Mouse (Mus musculus): ENCODE data around the gene Paqr6. TPM values are rescaled to one million over a fixed set of nuclear protein-coding genes. Genes with fewer than 3 reads are reported as not detected.
"Not testable (repeated sequence)": the region's sequence is repeated elsewhere in the genome, so short reads cannot be mapped to it uniquely, and the experiment has no call there.

Paqr6 gene
- total RNA-seq, 1 experiment, result 1.6 TPM

DNA sequence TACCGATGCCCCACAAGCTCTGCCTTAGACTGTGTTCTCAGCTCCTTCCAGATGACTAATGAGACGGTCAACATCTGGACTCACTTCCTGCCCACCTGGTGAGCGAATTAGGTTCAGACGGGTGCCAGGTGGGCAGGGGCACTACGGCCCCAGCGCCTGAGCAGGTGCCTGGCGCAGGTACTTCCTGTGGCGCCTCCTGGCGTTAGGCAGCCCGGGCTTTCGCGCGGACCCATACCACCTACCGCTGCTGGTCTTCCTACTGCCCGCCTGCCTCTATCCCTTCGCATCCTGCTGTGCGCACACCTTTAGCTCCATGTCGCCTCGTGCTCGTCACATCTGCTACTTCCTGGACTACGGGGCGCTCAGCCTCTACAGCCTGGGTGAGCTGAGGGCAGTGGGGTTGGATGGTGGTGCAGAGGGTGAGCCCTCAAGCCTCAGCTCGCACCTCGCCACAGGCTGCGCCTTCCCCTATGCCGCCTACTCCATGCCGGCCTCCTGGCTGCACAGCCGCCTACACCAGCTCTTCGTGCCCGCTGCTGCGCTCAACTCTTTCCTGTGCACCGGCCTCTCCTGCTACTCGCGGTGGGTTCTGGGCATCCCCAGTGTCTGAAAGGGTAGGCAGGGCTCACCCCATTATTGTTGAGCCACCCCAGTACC lies 1.4 kb downstream of the Paqr6 start:
- no peak for DNase-seq (ENCODE audit: low read depth, low spot score)
- Histone ChIP-seq H3K9me3 (ENCODE audit: control insufficient read depth, insufficient read depth, low read depth, low read length) (0 out of 2 replicates have a peak, but pooled peaks cover 2% of the 10 kb centered on the region), H3K4me3 (ENCODE audit: insufficient read depth in 1 of 2, low read depth in 1 of 2, low read length in 2 of 2, poor library complexity in 1 of 2, severe bottlenecking in 1 of 2) (peak overlapping the region; percentile 46 to 57; a peak in 2 of 4 replicates), H3K36me3 (ENCODE audit: control insufficient read depth, insufficient read depth, low read length, poor library complexity, severe bottlenecking) (peaks cover 16% of the 10 kb centered on the region), H3K27ac (ENCODE audit: insufficient read depth, low read depth, low read length, poor library complexity, severe bottlenecking) (no peak overlapping the region), H3K9ac (ENCODE audit: insufficient read depth, low read depth, low read length, poor library complexity, severe bottlenecking) (peak overlapping the region; percentile 46; the same call in 1 of the 2 replicates), H3K4me1 (ENCODE audit: control insufficient read depth in 2 of 2, insufficient read depth in 2 of 2, low read length in 2 of 2, poor library complexity in 1 of 2) (peaks cover 0 to 16% of the 10 kb centered on the region in 2 experiments; a peak in 2 of 4 replicates)
- no peak for TF ChIP-seq MAFK (IDR thresholded peaks at IDR 0.05; ENCODE audit: insufficient read depth, low read depth, low read length)
- in situ Hi-C loops (cut with MboI; ENCODE audit: low sequenced_read_pairs in 2 of 2, unreplicated experiment in 2 of 2), result no loop called here

DNA sequence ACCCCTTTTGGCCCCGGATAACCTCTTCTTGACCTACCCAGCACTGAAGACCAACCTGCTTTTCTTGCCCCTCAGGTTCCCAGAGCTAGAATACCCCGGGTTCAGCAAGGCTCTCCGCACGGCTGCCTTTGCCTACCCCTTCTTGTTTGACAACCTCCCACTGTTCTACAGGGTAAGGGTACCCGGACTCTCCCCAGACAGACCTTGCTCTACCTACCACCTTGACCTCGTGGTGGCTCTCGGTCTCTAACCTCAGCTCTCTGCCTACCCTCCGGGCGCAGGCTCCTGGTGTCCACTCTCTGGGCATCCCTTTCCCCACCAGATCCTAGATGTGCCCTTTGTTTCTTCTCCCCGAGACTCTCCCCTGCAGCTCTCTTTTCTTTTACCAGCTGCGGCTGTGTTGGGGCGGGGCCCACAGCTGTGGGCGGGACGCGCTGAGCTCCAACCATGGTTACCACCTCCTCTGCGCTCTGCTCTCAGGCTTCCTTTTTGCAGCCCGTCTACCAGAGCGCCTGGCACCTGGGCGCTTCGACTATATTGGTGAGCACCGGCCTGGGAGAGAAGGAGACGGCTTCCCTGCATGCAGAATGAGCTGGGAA lies 2.5 kb downstream of the Paqr6 start:
- peaks cover 0 to 16% of the 10 kb centered on the region in 2 experiments; a peak in 2 of 4 replicates for H3K4me1 ChIP-seq (ENCODE audit: control insufficient read depth in 2 of 2, insufficient read depth in 2 of 2, low read length in 2 of 2, poor library complexity in 1 of 2)
- H3K9me3 ChIP-seq (ENCODE audit: control insufficient read depth, insufficient read depth, low read depth, low read length); DNase-seq (ENCODE audit: low read depth, low spot score); H3K4me3 ChIP-seq (ENCODE audit: insufficient read depth in 1 of 2, low read depth in 1 of 2, low read length in 2 of 2, poor library complexity in 1 of 2, severe bottlenecking in 1 of 2); in situ Hi-C loops (cut with MboI; ENCODE audit: low sequenced_read_pairs in 2 of 2, unreplicated experiment in 2 of 2); H3K9ac ChIP-seq (ENCODE audit: insufficient read depth, low read depth, low read length, poor library complexity, severe bottlenecking); H3K27ac ChIP-seq (ENCODE audit: insufficient read depth, low read depth, low read length, poor library complexity, severe bottlenecking); H3K36me3 ChIP-seq (ENCODE audit: control insufficient read depth, insufficient read depth, low read length, poor library complexity, severe bottlenecking): not testable (repeated sequence)

DNA sequence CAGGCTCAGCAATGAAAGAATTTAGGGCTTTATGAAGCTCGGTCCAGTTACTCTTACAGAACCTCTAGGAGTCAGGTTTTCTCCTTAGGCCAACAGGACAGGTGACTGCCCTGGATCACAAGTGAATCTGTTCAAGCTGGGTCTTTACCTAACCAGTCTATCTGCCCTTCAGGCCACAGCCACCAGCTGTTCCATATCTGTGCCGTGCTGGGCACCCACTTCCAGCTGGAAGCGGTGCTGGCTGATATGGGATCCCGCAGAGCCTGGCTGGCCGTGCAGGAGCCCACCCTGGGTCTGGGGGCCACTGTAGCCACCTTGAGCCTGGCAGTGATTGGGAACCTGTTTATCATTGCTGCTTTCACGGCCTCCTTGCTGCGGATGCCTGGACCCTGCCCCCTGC lies 3.1 kb downstream of the Paqr6 start:
- H3K4me3 ChIP-seq (ENCODE audit: insufficient read depth in 1 of 2, low read depth in 1 of 2, low read length in 2 of 2, poor library complexity in 1 of 2, severe bottlenecking in 1 of 2); DNase-seq (ENCODE audit: low read depth, low spot score); H3K27ac ChIP-seq (ENCODE audit: insufficient read depth, low read depth, low read length, poor library complexity, severe bottlenecking); H3K9ac ChIP-seq (ENCODE audit: insufficient read depth, low read depth, low read length, poor library complexity, severe bottlenecking); H3K9me3 ChIP-seq (ENCODE audit: control insufficient read depth, insufficient read depth, low read depth, low read length); H3K36me3 ChIP-seq (ENCODE audit: control insufficient read depth, insufficient read depth, low read length, poor library complexity, severe bottlenecking); in situ Hi-C loops (cut with MboI; ENCODE audit: low sequenced_read_pairs in 2 of 2, unreplicated experiment in 2 of 2): not testable (repeated sequence)
- peaks cover 0 to 16% of the 10 kb centered on the region in 2 experiments; a peak in 2 of 4 replicates for H3K4me1 ChIP-seq (ENCODE audit: control insufficient read depth in 2 of 2, insufficient read depth in 2 of 2, low read length in 2 of 2, poor library complexity in 1 of 2)

- H3K27ac ChIP-seq (ENCODE audit: insufficient read depth, low read depth, low read length, poor library complexity, severe bottlenecking); in situ Hi-C loops (cut with MboI; ENCODE audit: low sequenced_read_pairs in 2 of 2, unreplicated experiment in 2 of 2); H3K36me3 ChIP-seq (ENCODE audit: control insufficient read depth, insufficient read depth, low read length, poor library complexity, severe bottlenecking); H3K9me3 ChIP-seq (ENCODE audit: control insufficient read depth, insufficient read depth, low read depth, low read length); H3K9ac ChIP-seq (ENCODE audit: insufficient read depth, low read depth, low read length, poor library complexity, severe bottlenecking); H3K4me3 ChIP-seq (ENCODE audit: insufficient read depth in 1 of 2, low read depth in 1 of 2, low read length in 2 of 2, poor library complexity in 1 of 2, severe bottlenecking in 1 of 2); DNase-seq (ENCODE audit: low read depth, low spot score): not testable (repeated sequence)
- H3K4me1 ChIP-seq (ENCODE audit: control insufficient read depth in 2 of 2, insufficient read depth in 2 of 2, low read length in 2 of 2, poor library complexity in 1 of 2), result peaks cover 0 to 16% of the 10 kb centered on the region in 2 experiments; a peak in 2 of 4 replicates
Observed at GRCm38 (mm10) chr3:88368511-88368910, 4.1 kb downstream of the Paqr6 start.

GRCm38 (mm10) chr3:88372643-88373042 lies 8.3 kb downstream of the Paqr6 start, which contains the start of gene Bglap3:
TSS of gene Bglap3 (minus strand) at chr3:88372743.
- H3K9ac ChIP-seq (ENCODE audit: insufficient read depth, low read depth, low read length, poor library complexity, severe bottlenecking); DNase-seq (ENCODE audit: low read depth, low spot score); H3K4me3 ChIP-seq (ENCODE audit: insufficient read depth in 1 of 2, low read depth in 1 of 2, low read length in 2 of 2, poor library complexity in 1 of 2, severe bottlenecking in 1 of 2); H3K36me3 ChIP-seq (ENCODE audit: control insufficient read depth, insufficient read depth, low read length, poor library complexity, severe bottlenecking); in situ Hi-C loops (cut with MboI; ENCODE audit: low sequenced_read_pairs in 2 of 2, unreplicated experiment in 2 of 2); H3K9me3 ChIP-seq (ENCODE audit: control insufficient read depth, insufficient read depth, low read depth, low read length); H3K4me1 ChIP-seq (ENCODE audit: control insufficient read depth in 2 of 2, insufficient read depth in 2 of 2, low read length in 2 of 2, poor library complexity in 1 of 2); H3K27ac ChIP-seq (ENCODE audit: insufficient read depth, low read depth, low read length, poor library complexity, severe bottlenecking): not testable (repeated sequence)

DNA sequence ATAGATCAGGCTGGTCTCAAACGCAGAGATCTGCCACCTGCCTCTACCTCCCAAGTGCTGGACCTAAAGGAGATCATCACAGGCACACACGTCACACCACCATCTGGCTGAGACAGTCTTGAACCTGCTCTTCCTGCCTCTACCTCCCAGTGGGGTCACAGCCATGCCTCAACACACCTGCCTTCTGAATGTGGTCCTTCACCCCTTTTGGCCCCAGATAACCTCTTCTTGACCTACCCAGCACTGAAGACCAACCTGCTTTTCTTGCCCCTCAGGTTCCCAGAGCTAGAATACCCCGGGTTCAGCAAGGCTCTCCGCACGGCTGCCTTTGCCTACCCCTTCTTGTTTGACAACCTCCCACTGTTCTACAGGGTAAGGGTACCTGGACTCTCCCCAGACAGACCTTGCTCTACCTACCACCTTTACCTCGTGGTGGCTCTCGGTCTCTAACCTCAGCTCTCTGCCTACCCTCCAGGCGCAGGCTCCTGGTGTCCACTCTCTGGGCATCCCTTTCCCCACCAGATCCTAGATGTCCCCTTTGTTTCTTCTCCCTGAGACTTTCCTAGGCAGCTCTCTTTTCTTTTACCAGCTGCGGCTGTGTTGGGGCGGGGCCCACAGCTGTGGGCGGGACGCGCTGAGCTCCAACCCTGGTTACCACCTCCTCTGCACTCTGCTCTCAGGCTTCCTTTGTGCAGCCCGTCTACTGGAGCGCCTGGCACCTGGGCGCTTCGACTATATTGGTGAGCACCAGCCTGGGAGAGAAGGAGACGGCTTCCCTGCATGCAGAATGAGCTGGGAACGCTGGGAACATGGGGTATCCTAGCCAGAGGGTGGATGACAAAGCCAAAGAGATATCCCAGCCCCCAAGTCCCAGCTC lies 11.6 kb downstream of the Paqr6 start:
- H3K9ac ChIP-seq (ENCODE audit: insufficient read depth, low read depth, low read length, poor library complexity, severe bottlenecking); H3K27ac ChIP-seq (ENCODE audit: insufficient read depth, low read depth, low read length, poor library complexity, severe bottlenecking); in situ Hi-C loops (cut with MboI; ENCODE audit: low sequenced_read_pairs in 2 of 2, unreplicated experiment in 2 of 2); H3K9me3 ChIP-seq (ENCODE audit: control insufficient read depth, insufficient read depth, low read depth, low read length); H3K36me3 ChIP-seq (ENCODE audit: control insufficient read depth, insufficient read depth, low read length, poor library complexity, severe bottlenecking); H3K4me1 ChIP-seq (ENCODE audit: control insufficient read depth in 2 of 2, insufficient read depth in 2 of 2, low read length in 2 of 2, poor library complexity in 1 of 2): not testable (repeated sequence)
- peak overlapping the region in 1 of 2 experiments; percentile 16; a peak in 1 of 4 replicates for H3K4me3 ChIP-seq (ENCODE audit: insufficient read depth in 1 of 2, low read depth in 1 of 2, low read length in 2 of 2, poor library complexity in 1 of 2, severe bottlenecking in 1 of 2)
- peak; percentile 39 for DNase-seq (ENCODE audit: low read depth, low spot score)

DNA sequence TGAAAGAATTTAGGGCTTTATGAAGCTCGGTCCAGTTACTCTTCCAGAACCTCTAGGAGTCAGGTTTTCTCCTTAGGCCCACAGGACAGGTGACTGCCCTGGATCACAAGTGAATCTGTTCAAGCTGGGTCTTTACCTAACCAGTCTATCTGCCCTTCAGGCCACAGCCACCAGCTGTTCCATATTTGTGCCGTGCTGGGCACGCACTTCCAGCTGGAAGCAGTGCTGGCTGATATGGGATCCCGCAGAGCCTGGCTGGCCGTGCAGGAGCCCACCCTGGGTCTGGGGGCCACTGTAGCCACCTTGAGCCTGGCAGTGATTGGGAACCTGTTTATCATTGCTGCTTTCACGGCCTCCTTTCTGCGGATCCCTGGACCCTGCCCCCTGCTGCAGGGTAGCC lies 12.3 kb downstream of the Paqr6 start:
- H3K27ac ChIP-seq (ENCODE audit: insufficient read depth, low read depth, low read length, poor library complexity, severe bottlenecking); in situ Hi-C loops (cut with MboI; ENCODE audit: low sequenced_read_pairs in 2 of 2, unreplicated experiment in 2 of 2); H3K9me3 ChIP-seq (ENCODE audit: control insufficient read depth, insufficient read depth, low read depth, low read length); DNase-seq (ENCODE audit: low read depth, low spot score); H3K4me3 ChIP-seq (ENCODE audit: insufficient read depth in 1 of 2, low read depth in 1 of 2, low read length in 2 of 2, poor library complexity in 1 of 2, severe bottlenecking in 1 of 2); H3K9ac ChIP-seq (ENCODE audit: insufficient read depth, low read depth, low read length, poor library complexity, severe bottlenecking); H3K4me1 ChIP-seq (ENCODE audit: control insufficient read depth in 2 of 2, insufficient read depth in 2 of 2, low read length in 2 of 2, poor library complexity in 1 of 2); H3K36me3 ChIP-seq (ENCODE audit: control insufficient read depth, insufficient read depth, low read length, poor library complexity, severe bottlenecking): not testable (repeated sequence)

Data from ES-E14 (cell line).